Mouse (Mus musculus) gastrocnemius, postnatal 25 days (tissue): ENCODE measurements around the gene Gm43191. TPM values are rescaled to one million over a fixed set of nuclear protein-coding genes. Genes with fewer than 3 reads are reported as not detected.
"Not testable (repeated sequence)": the region's sequence is repeated elsewhere in the genome, so short reads cannot be mapped to it uniquely, and the experiment has no call there.

Source experiments
- DNase-seq: peaks from one replicate; pipeline ENCODE4 v3.0.0; 2022
- long read RNA-seq, 2 experiments: library from polyadenylated mRNA; stranded (forward); transcript quantifications; one replicate each; pipeline ENCODE4 v2.0.0; 2021
- total RNA-seq, 2 experiments: library from RNA; stranded (reverse); gene quantifications; 1 replicate in 1 of 2; 2 replicates in 1 of 2; pipeline ENCODE4 v1.2.3; 2021

The Gm43191 gene
- total RNA-seq, result not detected
- long read RNA-seq, experiment 1, result 0 reads
- long read RNA-seq, experiment 2, result 0 reads

- no peak for DNase-seq
Observed at GRCm38 (mm10) chr3:116681160-116681559, at the start of gene Gm43191. TSS of gene Gm43191 (minus strand) at chr3:116681260.

- DNase-seq, result no peak
Observed at GRCm38 (mm10) chr3:116729483-116730174, 48.6 kb upstream of the Gm43191 start.

GRCm38 (mm10) chr3:116726807-116727206, 45.7 kb upstream of the Gm43191 start:
- DNase-seq, result no peak

- DNase-seq, result no peak
Observed at GRCm38 (mm10) chr3:116723496-116724481, 42.7 kb upstream of the Gm43191 start.

GRCm38 (mm10) chr3:116722980-116723379, 41.9 kb upstream of the Gm43191 start:
- DNase-seq, result no peak

- no peak for DNase-seq
Observed at GRCm38 (mm10) chr3:116718951-116719350, 37.9 kb upstream of the Gm43191 start.

- DNase-seq, result no peak
Observed at GRCm38 (mm10) chr3:116713031-116713430, 32.0 kb upstream of the Gm43191 start.

GRCm38 (mm10) chr3:116712436-116712881, 31.4 kb upstream of the Gm43191 start, which contains the start of gene Slc35a3:
TSS of gene Slc35a3 (minus strand) at chr3:116712831.
- DNase-seq, result no peak

- DNase-seq, result peak; percentile 73
Observed at GRCm38 (mm10) chr3:116711624-116712435, 30.8 kb upstream of the Gm43191 start.

- DNase-seq, result no peak
Observed at GRCm38 (mm10) chr3:116710941-116711340, 29.9 kb upstream of the Gm43191 start.

- DNase-seq, result no peak
Observed at GRCm38 (mm10) chr3:116705637-116706204, 24.7 kb upstream of the Gm43191 start.

GRCm38 (mm10) chr3:116703835-116704234, 22.8 kb upstream of the Gm43191 start:
- DNase-seq, result no peak

GRCm38 (mm10) chr3:116702647-116703272, 21.7 kb upstream of the Gm43191 start:
- no peak for DNase-seq

- no peak for DNase-seq
Observed at GRCm38 (mm10) chr3:116701601-116702000, 20.5 kb upstream of the Gm43191 start.

GRCm38 (mm10) chr3:116698786-116699185, 17.7 kb upstream of the Gm43191 start:
- DNase-seq, result no peak

GRCm38 (mm10) chr3:116695666-116695985, 14.6 kb upstream of the Gm43191 start:
- DNase-seq, result no peak

GRCm38 (mm10) chr3:116694955-116695665, 14.1 kb upstream of the Gm43191 start:
- no peak for DNase-seq

- no peak for DNase-seq
Observed at GRCm38 (mm10) chr3:116694312-116694711, 13.3 kb upstream of the Gm43191 start.

- not testable (repeated sequence) for DNase-seq
Observed at GRCm38 (mm10) chr3:116664281-116664680, 16.8 kb downstream of the Gm43191 start.

- peak; percentile 99 for DNase-seq
Observed at GRCm38 (mm10) chr3:116662463-116662863, 18.6 kb downstream of the Gm43191 start, which contains the start of gene Mfsd14a. TSS of gene Mfsd14a (minus strand) at chr3:116662677.
